Mouse (Mus musculus) cerebellum, postnatal 4 days (tissue): Measurements from ENCODE around the gene Mrgprh.
A peak's percentile ranks its signal among the peaks of the same experiment; 100 is the strongest.
"Not testable (repeated sequence)": the region's sequence is repeated elsewhere in the genome, so short reads cannot be mapped to it uniquely, and the experiment has no call there.

Experiments
- DNase-seq, 2 experiments: peaks; one replicate each; pipeline ENCODE4 v3.0.0; 2022; ENCODE audit warnings: low spot score in 2 of 2, mixed read lengths in 1 of 2

Mrgprh gene

DNA sequence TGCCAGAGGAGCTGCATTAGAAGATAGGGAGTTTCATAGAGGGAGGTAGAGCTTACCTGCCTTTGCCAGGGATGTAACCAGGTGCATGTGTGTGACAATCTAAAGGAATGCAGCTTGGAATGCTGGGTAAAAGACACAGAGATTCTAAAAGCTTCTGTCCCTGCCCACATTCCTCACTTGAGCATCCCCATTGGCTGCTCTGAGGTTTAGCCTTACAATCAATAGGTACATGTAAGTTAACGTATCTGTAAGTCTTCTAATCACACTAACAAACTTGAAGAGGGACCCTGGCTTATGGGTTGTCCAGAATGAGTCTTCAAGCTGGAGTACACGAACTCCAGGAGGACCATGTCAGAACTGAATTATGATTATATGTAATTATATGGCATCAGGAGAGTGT is 7.8 kb upstream of the Mrgprh start, which contains the start of gene Mas1:
Gene Mas1, minus strand, starts transcription at position 101 of the 400 bp plus-strand sequence.
- DNase-seq, result no peak

DNA sequence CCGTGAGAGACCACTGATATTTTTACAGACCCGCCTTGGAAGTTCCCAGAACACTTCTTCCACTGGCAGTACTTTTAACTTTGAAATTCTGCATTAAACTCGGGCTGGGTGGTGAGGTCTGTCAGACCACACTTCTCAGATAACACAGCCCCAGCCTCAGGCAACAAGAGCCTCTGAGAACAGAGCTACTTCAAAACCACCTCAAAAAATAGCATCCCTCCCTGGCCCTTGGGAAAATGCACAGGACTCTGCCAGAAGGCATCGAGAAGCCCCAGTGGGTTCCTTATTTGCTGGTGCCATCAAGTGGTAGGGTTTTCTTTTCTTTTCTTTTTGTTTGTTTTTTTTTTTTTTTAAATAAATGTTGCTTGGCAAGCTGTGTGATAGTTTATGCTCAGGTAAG is 7.2 kb upstream of the Mrgprh start:
- DNase-seq, result no peak

DNA sequence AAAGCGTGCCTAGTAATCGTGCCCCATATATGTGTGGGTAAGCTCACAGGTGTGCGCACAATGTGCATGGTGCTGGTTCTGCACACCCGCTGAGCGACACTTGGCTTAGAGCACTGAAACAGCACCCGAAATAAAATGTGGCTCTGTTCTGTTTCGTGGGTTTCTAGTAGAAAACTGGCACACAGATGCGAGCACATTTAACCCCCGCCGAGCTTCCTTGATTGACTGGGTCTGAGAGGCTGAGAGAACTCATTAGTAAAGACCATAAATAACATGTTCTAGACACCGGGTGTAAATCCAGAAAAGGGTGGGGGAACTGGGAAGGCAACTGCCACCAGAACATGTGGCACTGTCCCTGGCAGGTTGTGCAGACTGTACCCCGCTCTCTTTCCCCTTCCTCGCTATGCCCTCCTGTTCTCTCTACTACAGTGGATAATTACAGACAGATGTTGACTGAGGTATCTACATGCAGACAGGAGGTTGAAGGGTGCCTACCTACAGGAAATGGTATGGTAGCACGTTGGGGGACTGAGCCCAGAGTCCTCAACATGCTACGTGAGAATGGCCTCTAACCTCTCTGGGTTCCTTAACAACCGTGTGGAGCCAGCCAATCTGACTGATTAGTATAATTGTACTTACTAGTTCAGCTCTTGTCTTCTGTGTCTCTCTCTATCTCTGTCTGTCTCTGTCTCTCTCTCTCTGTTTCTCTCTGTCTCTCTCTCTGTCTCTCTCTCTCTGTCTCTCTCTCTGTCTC is 3.4 kb upstream of the Mrgprh start:
- DNase-seq, result no peak

DNA sequence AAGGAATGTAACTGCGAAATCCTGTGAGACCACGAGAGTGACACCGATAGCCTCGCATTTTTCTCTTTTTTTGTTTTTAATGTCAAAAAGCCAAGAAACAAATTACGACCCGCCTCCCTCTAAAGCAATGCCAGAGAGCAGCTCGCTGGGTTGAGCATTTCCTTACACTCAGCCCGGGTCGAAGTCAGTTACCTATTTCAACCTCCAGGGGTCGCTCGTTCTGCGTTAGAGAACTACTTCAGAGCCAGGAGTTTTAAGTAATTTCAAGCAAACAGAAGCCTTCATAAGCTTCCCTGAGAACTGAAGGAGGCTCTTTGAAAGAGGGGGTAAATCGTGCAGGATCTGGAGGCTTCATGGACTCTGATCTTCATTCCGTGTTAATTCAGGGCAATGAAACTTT is 4.3 kb downstream of the Mrgprh start:
- peak; percentile 70 to 82 for DNase-seq

DNA sequence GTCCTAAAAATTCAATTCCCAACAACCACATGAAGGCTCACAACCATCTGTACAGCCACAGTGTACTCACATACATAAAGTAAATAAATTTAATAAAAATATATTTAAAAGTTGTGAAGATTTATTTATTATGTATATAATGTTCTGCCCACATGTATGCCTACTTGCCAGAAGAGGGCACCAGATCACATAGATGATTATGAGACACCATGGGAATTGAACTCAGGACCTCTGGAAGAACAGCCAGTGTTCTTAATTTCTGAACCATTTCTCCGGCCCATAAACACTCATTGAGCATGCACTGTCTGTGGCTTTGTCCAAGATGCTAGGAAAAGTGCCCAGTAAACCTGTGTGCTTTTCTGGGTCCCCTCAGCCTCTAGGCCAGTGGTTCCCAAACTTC is 5.4 kb downstream of the Mrgprh start:
- DNase-seq, result no peak

DNA sequence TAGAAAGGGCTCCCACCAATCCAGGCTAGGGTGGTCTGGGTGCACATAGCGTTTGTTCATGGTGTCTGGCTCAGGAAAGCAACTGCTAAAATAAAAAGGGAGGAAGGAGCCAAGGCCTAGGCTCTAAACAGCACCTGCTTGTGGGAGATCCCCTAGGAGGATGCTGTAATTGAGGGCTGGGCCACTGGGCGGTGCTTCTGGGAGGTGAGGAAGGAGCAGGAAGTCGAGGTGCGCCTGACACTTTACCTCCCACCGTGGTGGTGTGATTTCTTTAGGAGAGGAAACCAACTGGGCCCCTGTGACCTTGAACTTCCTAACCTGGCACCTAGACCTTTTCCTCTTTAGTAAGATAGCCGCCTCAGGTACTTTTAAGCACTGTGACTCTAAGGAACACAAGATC is 10.8 kb downstream of the Mrgprh start:
- no peak for DNase-seq

DNA sequence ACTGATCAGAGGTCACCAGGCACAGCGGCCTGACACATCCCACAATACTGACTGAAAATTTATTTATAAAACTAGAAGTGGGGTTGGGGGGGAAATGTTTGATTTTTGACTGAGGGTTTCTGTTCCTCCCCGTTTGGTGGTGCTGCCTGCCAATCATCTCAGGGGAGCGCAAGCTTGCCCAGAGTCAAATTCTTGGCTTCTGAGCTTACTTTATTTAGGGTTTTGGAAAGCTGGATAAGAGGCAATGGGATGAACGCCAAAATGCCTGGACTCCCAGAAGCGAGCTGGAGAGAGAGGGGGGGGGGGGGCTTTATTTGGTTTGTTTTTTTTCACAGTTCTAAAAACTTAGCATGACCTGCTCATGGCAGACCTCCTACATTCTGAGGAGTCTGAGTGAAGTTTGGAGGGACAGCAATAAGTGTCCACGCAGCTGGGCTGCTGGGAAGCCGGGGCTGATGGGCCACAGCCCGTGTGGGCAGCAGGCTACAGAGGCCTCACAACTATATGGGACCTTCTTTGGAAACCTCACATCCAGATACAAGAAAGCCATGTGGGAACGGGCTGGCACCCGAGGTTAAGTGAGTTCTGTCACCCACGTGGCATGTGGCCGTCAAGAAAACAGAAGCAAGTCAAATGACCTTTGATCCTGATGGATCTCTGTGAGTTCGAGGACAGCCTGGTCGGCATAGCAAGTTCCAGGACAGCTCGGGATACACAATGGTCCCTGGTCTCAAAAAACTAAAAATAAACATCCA is 11.4 kb downstream of the Mrgprh start:
- DNase-seq, result no peak

DNA sequence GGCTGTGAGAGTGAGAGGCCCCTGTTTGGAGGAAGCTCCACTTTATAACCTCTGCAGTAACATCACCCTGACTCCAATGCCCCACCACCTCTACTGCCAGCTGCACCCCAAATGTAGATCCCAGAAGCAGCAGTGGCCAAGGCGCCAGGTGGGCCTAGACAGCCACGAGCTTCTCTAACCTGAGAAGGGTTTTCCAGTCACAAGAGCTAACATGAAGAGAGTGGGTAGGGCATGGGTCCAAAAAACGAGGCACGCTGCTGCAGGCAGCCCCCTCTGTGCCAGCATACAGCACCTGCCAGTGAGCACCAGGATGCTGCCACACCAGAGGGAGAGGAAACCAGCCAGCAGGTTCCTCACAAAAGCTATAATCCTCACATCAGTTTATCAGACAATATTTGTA is 15.2 kb downstream of the Mrgprh start:
- no peak for DNase-seq

DNA sequence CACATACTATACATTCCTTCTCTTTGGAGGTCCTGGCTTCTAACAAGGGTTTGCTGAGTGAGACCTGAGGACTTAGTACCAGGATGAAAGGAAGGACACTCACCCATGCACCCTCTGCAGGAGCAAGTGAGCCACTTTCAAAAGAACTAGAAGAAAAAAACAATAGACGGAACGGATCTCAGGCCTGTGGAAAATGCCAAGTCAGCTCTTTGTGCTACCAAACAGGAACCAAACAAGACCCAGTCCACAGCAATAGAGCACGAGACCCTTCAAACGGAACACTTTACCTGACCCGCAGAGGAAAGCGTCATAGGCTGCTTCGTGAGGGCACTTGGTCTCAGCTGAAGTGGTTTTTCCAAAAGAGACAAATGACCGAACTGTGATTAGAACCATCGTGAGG is 16.2 kb downstream of the Mrgprh start:
- DNase-seq, result no peak

DNA sequence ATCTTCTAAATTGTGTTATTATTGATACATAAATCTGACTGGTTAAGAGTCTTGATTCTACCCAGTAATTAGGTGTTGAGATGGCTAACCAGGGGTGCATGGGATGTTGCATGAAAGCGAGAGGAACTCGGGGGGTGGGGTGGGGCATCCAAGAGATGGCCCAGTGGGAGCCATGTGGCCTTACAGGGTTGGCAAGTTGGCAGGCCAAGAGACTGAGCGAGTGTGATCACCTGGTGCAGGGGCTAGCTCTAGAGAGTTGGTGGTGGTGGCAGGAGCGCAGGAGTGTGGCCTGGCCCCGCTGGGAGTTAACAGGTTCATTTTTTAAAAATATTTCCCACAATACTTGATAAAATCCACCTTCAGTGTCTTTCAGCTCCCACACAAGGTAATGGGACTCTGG is 21.8 kb downstream of the Mrgprh start:
- DNase-seq, result no peak

DNA sequence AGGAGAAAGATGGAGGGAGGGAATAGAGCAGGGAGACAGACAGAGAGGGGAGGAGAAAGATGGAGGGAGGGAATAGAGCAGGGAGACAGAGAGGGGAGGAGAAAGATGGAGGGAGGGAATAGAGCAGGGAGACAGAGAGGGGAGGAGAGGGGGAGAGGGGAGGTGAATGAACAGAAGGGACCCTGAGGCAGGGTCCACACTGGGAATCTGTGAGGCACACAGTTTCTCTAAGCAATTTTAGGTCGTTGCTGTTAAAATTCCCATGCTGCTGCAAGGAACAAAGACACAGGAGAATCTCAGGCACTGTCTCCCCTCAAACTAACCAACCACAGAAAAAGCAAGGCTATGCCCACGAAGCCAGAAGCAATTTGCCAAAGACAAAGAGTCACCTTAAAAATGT is 22.8 kb downstream of the Mrgprh start:
- not testable (repeated sequence) for DNase-seq

DNA sequence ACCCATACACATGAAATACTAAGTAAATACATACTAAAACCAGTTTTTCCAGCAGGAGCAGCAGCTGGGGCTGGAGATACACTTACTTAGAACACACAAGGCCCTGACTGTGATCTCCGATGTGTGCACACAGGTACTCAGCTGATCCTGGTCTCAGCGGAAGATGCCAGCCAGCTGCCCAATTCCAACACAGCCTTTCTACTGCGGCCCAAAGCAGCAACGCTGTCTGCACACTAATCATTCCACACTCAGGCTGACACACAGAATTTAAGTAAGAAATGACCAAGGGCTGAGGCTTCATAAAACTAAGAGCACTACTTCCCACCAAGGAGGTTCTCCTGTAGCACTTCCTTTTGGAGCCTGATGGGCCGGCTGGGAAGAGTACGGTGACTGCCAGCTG is 26.5 kb downstream of the Mrgprh start:
- no peak for DNase-seq

DNA sequence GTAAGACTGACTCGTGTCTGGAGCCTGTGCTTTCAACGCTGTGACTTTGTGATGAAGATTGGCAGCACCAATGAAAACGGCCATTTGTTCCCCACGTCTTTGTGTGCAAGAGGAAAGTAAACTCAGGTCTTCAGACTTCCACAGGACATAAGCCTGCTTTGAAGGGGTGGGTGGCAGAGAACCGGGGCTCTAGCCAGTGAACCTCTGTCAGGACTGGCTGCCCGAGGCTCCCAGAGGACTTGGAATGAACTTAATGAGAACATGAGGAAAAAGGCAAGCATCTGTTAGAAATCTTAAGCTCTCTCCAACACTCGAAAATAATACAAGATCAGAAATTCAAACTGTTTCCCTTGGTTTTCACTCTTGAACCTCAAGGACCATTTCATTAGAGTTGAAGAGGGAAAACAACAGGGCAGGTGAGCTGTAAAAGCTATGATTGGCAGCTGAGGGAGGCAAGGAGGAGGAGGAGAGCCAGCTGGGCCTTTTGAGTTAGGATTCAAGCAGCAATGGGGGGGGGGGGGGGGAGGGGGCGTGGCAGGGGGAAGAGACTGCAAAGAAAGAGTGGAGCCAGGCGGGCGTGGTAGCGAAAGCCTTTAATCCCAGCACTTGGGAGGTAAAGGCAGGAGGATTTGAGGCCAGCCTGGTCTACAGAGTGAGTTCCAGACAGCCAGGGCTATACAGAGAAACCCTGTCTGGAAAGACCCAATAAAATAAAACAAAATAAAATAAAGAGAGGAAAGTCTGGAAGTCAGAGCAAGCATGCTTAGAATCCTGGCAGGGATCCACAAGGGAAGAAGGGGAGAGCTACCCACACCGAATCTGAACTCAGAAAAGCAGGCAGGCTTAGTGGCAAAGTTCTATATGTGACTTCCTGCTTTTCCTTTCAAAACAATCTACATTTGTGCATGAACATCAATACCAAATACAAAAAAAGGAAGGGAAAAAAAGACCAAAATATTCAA is 27.8 kb downstream of the Mrgprh start:
- DNase-seq, result no peak

DNA sequence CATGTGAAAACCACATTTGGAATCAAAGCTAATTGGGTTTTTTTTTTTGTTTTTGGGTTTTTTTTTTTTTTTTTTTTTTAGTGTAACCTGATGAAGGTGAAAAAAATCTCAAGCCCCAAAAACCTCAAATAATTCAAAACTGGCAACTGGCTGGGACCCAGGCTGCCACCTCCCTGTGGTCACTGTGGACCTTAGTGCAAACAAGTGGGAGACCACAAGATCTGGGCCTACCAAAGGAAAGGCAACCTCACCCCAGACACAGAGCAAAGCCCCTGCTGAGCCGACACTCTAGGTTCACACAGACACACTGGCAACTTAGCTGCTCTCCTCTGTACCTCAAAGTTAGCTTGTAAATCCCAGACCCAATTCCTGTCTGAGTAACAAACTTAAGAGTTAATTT is 28.5 kb downstream of the Mrgprh start:
- DNase-seq, result no peak

DNA sequence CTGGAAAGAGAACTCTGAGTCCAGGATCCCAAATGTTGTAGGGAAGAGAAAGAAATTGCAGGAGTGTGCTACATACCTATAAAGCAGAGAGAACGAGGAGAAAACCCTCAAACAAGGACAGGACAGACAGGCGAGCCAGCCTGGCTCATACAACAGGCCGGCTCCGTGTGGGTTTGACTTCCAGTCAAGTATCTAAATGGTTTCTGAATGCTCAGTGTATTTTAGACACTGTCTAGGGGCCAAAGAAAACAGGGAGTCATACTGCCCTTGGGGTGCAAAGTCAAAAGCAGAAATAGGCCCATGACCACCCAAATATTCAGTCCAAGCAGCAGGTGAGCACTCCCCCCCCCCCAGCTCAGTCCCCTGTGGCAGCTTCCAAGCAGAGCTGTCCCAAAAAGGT is 30.0 kb downstream of the Mrgprh start:
- DNase-seq, result no peak

DNA sequence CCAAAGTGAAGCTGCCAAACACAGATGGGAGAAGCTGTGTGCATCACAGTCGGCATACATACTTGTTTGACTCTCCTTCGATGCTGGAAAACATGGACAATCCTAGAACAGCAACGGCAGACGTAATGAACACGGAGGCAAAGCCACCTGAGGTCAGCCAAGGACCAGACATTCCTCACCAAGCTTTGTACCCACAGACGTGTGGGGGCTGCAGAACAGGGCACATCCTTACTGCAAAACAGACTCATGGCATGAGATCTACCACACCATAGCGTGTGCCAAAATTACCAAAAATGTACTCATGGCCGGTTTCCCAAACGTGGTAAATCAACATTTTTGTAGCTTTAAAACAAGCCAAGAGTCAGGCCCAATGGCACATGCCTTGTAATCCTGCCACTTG is 30.6 kb downstream of the Mrgprh start:
- DNase-seq, result no peak

DNA sequence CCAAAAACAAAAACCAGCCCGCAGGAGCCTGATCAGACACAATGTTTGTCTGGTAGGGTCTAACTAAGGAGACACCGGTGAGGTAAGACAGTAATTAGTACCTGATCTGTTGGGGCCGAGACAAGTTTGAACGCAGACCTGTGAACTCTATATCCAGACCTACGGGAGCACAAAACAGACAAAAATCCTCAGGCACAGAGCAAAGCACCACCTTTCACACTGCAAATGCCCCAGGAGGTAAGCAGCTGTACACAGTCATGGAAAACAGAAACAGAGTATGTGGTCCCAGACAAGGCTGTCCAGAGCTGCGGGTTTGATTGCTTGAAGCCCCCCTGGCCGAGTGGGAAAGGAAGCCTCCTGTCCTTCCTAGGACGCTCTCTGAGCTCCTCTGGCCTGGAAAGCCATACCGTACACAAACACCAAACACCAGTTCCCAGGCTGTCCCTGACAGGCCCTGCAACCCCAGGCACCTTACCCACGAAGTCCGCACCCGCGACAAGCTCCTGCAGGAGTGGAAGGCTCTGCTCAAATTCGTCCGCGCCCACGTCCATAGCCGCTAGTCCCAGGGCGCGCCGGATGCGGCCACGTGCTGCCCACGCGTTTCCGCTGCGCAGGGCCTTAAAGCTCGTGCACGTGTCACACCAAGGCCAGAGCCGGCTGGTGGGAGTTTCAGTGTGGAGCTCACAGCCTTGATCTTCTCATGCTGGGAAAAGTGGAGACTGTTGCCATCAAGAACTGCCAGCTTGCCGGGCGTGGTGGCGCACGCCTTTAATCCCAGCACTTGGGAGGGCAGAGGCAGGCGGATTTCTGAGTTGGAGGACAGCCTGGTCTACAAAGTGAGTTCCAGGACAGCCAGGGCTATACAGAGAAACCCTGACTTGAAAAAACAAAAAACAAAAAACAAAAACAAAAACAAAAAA is 33.8 kb downstream of the Mrgprh start, which contains the start of gene Pnldc1:
Gene Pnldc1, minus strand, starts transcription at position 870 of the 920 bp plus-strand sequence.
- no peak for DNase-seq

DNA sequence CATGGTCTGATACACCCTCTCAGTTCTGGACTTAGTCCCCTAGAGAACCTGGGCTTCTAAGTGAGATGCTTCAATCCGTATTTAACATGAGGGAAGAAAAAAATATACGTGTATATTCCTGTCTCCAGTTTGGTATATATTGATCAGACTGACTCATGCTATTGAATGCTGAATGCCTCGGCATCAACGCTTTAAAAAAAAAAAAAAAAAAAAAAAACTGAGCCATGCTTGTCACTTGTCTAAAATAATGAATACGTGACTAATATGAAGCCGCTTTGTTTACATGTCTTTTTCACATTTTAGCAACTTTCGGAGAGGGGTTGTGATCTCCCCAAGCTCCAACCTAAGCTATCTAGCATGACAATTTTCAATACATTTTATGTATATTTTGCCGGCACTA is 34.6 kb downstream of the Mrgprh start:
- no peak for DNase-seq

DNA sequence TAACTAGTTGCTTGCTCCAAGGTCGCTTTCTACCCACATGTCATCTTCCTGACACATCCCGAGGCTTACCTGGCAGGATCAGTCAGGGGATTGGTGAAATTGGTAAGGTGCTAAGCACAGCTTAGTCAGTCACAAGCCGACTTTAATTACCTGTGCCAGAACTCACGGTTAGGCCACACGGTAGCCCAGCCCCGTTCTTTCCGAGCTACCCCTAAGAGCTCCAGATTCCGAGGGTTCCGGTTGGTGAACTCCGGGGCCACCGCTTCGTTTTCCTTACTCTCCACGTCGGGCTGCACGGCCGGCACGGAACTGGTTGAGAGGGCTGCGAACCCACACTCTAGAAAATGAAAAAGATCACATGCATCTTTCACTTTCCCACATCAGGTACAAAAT is 39.6 kb downstream of the Mrgprh start, which contains the start of gene Tcp1:
Gene Tcp1, plus strand, starts transcription at position 214 of the 393 bp plus-strand sequence.
- DNase-seq, result no peak

DNA sequence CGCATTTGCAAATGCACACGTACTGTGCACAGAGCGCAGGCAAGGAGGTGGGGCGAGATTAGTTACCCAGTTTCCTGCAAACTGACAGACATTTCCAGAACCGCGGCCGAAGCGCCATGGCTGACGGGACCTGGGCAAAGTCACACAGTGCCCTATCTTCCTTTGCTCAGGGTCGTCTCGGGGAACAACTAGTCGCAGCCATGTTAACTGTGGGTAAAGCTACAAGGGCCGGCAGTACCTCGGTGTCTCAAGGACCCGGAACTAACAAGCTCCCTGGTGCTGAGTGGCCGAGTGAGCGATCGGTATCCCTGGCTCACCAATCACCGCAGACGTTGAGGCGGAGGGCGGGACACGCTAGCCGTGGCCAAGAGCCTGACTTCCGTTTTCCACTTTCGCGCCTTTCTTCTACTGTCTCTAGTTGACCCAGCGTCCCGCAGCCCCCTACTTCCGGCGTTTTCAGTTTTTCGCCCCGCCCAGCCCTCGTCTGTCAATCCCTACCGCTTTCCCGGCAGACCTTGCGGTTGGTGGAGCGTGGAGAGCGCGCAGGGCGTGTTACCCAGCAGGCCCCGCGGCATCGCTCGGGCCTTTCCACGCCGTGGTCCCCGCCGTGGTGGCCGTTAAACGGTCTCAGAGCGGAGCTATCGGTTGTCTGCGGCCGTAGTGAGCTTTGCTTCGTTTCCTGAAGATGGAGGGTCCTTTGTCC is 40.2 kb downstream of the Mrgprh start, which contains the start of gene Mrpl18:
Gene Mrpl18, minus strand, starts transcription at position 465 of the 703 bp plus-strand sequence.
- peak; percentile 97 for DNase-seq
